13 mouse cellular contexts compared by ENCODE assay signal in the genomic region with DNA sequence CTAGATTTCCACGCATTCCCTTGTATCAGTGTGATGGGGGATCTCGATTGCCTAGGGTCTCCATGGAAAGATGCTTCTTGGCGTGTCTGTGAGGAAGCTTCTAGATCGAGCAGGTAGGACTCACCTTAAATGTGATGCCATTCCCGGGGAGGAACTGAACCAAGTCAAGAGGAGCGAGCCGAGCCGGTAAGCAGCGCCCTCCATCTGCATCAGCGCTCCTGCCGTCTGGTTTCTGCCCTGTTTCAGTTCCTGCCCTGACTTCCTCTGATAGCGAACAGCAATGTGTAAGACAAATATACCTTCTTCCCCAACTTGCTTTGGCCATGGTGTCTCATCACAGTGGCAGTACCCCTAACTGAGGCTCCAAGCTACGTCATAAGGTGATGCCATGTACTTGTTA. TPM values are rescaled to one million over a fixed set of nuclear protein-coding genes. Genes with fewer than 3 reads are reported as not detected.
DNase-seq lines count a peak whose midpoint lies in the region; ATAC-seq and TF ChIP-seq lines count a peak whose summit lies in the region.
"Had no signal": no experiment of that assay in that cellular context is flagged by ENCODE, and none has a peak within 500 bp of the region (broad histone marks: within the 10 kb centered on the region; RNA-seq: fewer than 3 reads in every experiment).

No protein-coding gene starts in this region.

- H3K27me3 ChIP-seq in liver, postnatal 0 days (ENCODE audit: insufficient read depth, low read length), result no peaks in the 10 kb centered on the region
- no peaks in the 10 kb centered on the region; the same call in 1 of the 2 replicates for H3K27me3 ChIP-seq in forebrain, embryonic 14.5 days (replicated peaks; ENCODE audit: control insufficient read depth, insufficient read depth, low read length)
- H3K27me3 ChIP-seq in hindbrain, embryonic 16.5 days (replicated peaks; ENCODE audit: control insufficient read depth, insufficient read depth, low read length), result no peaks in the 10 kb centered on the region; the same call in 1 of the 2 replicates
- 0 out of 2 replicates have a peak, but pooled peaks cover 2% of the 10 kb centered on the region for H3K27me3 ChIP-seq in neural tube, embryonic 15.5 days (replicated peaks)
- H3K27me3 ChIP-seq in lung, postnatal 0 days (replicated peaks; ENCODE audit: insufficient read depth, low read length), result no peaks in the 10 kb centered on the region

- H3K4me3 ChIP-seq in liver, postnatal 0 days (ENCODE audit: low read depth, low read length), result no peak overlapping the region
- H3K4me3 ChIP-seq in forebrain, embryonic 14.5 days (ENCODE audit: low read depth, low read length), result no peak overlapping the region
- peak overlapping the region; percentile 5; the same call in 1 of the 2 replicates for H3K4me3 ChIP-seq in hindbrain, embryonic 16.5 days (ENCODE audit: low read length)
- 0 out of 2 replicates have a peak overlapping the region, but pooled peaks have one; percentile 0 for H3K4me3 ChIP-seq in neural tube, embryonic 15.5 days (replicated peaks)
- no peak overlapping the region for H3K4me3 ChIP-seq in lung, postnatal 0 days (ENCODE audit: low read depth, low read length)
- H3K4me3 ChIP-seq: embryonic facial prominence, embryonic 13.5 days; limb, embryonic 10.5 days had no signal

- H3K27ac ChIP-seq in liver, postnatal 0 days (ENCODE audit: low read depth), result no peak overlapping the region
- H3K27ac ChIP-seq in forebrain, embryonic 14.5 days (ENCODE audit: low read depth, low read length), result peak overlapping the region; percentile 33; the same call in 1 of the 2 replicates
- H3K27ac ChIP-seq in hindbrain, embryonic 16.5 days (ENCODE audit: low read depth, low read length), result no peak overlapping the region
- H3K27ac ChIP-seq in neural tube, embryonic 15.5 days (replicated peaks), result peak overlapping the region; percentile 54
- no peak overlapping the region for H3K27ac ChIP-seq in lung, postnatal 0 days (ENCODE audit: low read length)
- H3K27ac ChIP-seq: embryonic facial prominence, embryonic 13.5 days; limb, embryonic 10.5 days had no signal

- TF ChIP-seq CTCF in liver, postnatal 0 days (IDR thresholded peaks at IDR 0.05; ENCODE audit: low read depth), result peak; percentile 30
- no peak for TF ChIP-seq CTCF in lung, postnatal 0 days (IDR thresholded peaks at IDR 0.05)

- H3K4me2 ChIP-seq in liver, postnatal 0 days (ENCODE audit: low read depth, low read length), result no peak overlapping the region
- H3K4me2 ChIP-seq in forebrain, embryonic 14.5 days (ENCODE audit: low read length), result peak overlapping the region; percentile 29
- peak overlapping the region; percentile 43 for H3K4me2 ChIP-seq in hindbrain, embryonic 16.5 days (ENCODE audit: low read length)
- H3K4me2 ChIP-seq in neural tube, embryonic 15.5 days, result peak overlapping the region; percentile 39
- no peak overlapping the region for H3K4me2 ChIP-seq in lung, postnatal 0 days (replicated peaks; ENCODE audit: low read depth, low read length)
- H3K4me2 ChIP-seq: embryonic facial prominence, embryonic 13.5 days had no signal

- ATAC-seq in liver, postnatal 0 days, result no peak
- no peak for ATAC-seq in forebrain, embryonic 14.5 days
- ATAC-seq in hindbrain, embryonic 16.5 days, result peak; percentile 28; the same call in 1 of the 2 replicates
- no peak; the same call in none of the 2 replicates for ATAC-seq in neural tube, embryonic 15.5 days (ENCODE audit: low FRiP score)
- no peak for ATAC-seq in lung, postnatal 0 days

- TF ChIP-seq EP300 in liver, postnatal 0 days (IDR thresholded peaks at IDR 0.05; ENCODE audit: low read depth), result no peak
- no peak for TF ChIP-seq EP300 in lung, postnatal 0 days (IDR thresholded peaks at IDR 0.05)

- H3K9ac ChIP-seq in liver, postnatal 0 days (replicated peaks), result no peak overlapping the region
- H3K9ac ChIP-seq in forebrain, embryonic 14.5 days (ENCODE audit: low read length), result no peak overlapping the region
- H3K9ac ChIP-seq in hindbrain, embryonic 16.5 days (ENCODE audit: low read depth, low read length), result 0 out of 2 replicates have a peak overlapping the region, but pooled peaks have one; percentile 6
- H3K9ac ChIP-seq in neural tube, embryonic 15.5 days (replicated peaks), result no peak overlapping the region
- H3K9ac ChIP-seq in lung, postnatal 0 days (replicated peaks; ENCODE audit: low read depth), result no peak overlapping the region
- H3K9ac ChIP-seq: embryonic facial prominence, embryonic 13.5 days had no signal

- no peaks in the 10 kb centered on the region for H3K36me3 ChIP-seq in liver, postnatal 0 days (replicated peaks; ENCODE audit: insufficient read depth, low read length)
- no peaks in the 10 kb centered on the region for H3K36me3 ChIP-seq in forebrain, embryonic 14.5 days (ENCODE audit: control insufficient read depth, insufficient read depth, low read length)
- no peaks in the 10 kb centered on the region for H3K36me3 ChIP-seq in hindbrain, embryonic 16.5 days (ENCODE audit: control insufficient read depth, insufficient read depth, low read length)
- no peaks in the 10 kb centered on the region for H3K36me3 ChIP-seq in neural tube, embryonic 15.5 days
- no peaks in the 10 kb centered on the region for H3K36me3 ChIP-seq in lung, postnatal 0 days (ENCODE audit: insufficient read depth, low read length)
- H3K36me3 ChIP-seq: embryonic facial prominence, embryonic 13.5 days; limb, embryonic 10.5 days had no signal

- peaks cover 14% of the 10 kb centered on the region for H3K4me1 ChIP-seq in liver, postnatal 0 days (ENCODE audit: insufficient read depth)
- peaks cover 8% of the 10 kb centered on the region for H3K4me1 ChIP-seq in forebrain, embryonic 14.5 days (ENCODE audit: control insufficient read depth, insufficient read depth, low read length)
- peaks cover 4% of the 10 kb centered on the region for H3K4me1 ChIP-seq in hindbrain, embryonic 16.5 days (ENCODE audit: control insufficient read depth, insufficient read depth, low read depth, low read length)
- H3K4me1 ChIP-seq in neural tube, embryonic 15.5 days, result peaks cover 21% of the 10 kb centered on the region
- 0 out of 2 replicates have a peak, but pooled peaks cover 6% of the 10 kb centered on the region for H3K4me1 ChIP-seq in lung, postnatal 0 days (ENCODE audit: insufficient read depth, low read depth, low read length)

- WGBS in liver, postnatal 0 days (ENCODE audit: insufficient replicate concordance), result 53% methylated on average over 13 of the region's 13 CpGs
- WGBS in forebrain, embryonic 14.5 days, result 53% methylated on average over 13 of the region's 13 CpGs
- 57% methylated on average over 13 of the region's 13 CpGs for WGBS in hindbrain, embryonic 16.5 days
- WGBS in neural tube, embryonic 15.5 days, result 55% methylated on average over 13 of the region's 13 CpGs
- WGBS in lung, postnatal 0 days, result 74% methylated on average over 13 of the region's 13 CpGs

- DNase-seq in liver, postnatal 0 days, result no peak
- DNase-seq in liver, result no peak
- no peak for DNase-seq in forebrain, embryonic 14.5 days (ENCODE audit: low spot score)
- DNase-seq in lung, postnatal 0 days (ENCODE audit: low spot score), result no peak
- no peak for DNase-seq in adrenal gland, adult 18-20 months (ENCODE audit: low spot score in 2 of 2)
- no peak for DNase-seq in left cerebral cortex, postnatal 36 days (ENCODE audit: low spot score in 2 of 2)
- DNase-seq: adrenal gland, adult 8-10 months; cerebellum, postnatal 10 days; heart, postnatal 4 days had no signal

- no peaks in the 10 kb centered on the region for H3K9me3 ChIP-seq in liver, postnatal 0 days (ENCODE audit: low read length)
- H3K9me3 ChIP-seq in forebrain, embryonic 14.5 days (replicated peaks; ENCODE audit: control insufficient read depth, low read length), result no peaks in the 10 kb centered on the region
- no peaks in the 10 kb centered on the region for H3K9me3 ChIP-seq in hindbrain, embryonic 16.5 days (ENCODE audit: control insufficient read depth, low read length)
- H3K9me3 ChIP-seq in neural tube, embryonic 15.5 days (replicated peaks), result no peaks in the 10 kb centered on the region
- no peaks in the 10 kb centered on the region for H3K9me3 ChIP-seq in lung, postnatal 0 days (ENCODE audit: low read length)
- H3K9me3 ChIP-seq: embryonic facial prominence, embryonic 13.5 days; limb, embryonic 10.5 days had no signal

- intact Hi-C loops in left cerebral cortex, postnatal 36 days (cut with DNase I), result no loop called here

RNA-seq across cellular contexts. Expression of a gene that starts 19.9 kb away (rescaled TPM):
- 0.33 and 0.38 TPM in 2 replicates for polyA plus RNA-seq in liver, postnatal 0 days (2015; fragmentation: Nextera tagmentation; extraction: Ambion mirVana)
- polyA plus RNA-seq in forebrain, embryonic 14.5 days (2014; fragmentation: Nextera tagmentation; extraction: Ambion mirVana), result 1.0 and 1.5 TPM in 2 replicates
- 2.0 and 2.1 TPM in 2 replicates for polyA plus RNA-seq in hindbrain, embryonic 16.5 days (2015; fragmentation: Nextera tagmentation; extraction: Ambion mirVana)
- polyA plus RNA-seq in neural tube, embryonic 15.5 days (2015; fragmentation: Nextera tagmentation; extraction: Ambion mirVana), result 1.8 and 3.9 TPM in 2 replicates
- polyA plus RNA-seq in lung, postnatal 0 days (2015; fragmentation: Nextera tagmentation; extraction: Ambion mirVana), result 0.23 and 0.29 TPM in 2 replicates
- under 1 TPM; 0.06 to 0.07 TPM for total RNA-seq in adrenal gland, adult 18-20 months (2021)
- under 1 TPM; 0.09 to 0.10 TPM for total RNA-seq in left cerebral cortex, postnatal 36 days (2021)

RNA-seq across cellular contexts. Expression of a gene that starts 25.6 kb away (rescaled TPM):
- 5.6 and 6.8 TPM in 2 replicates for polyA plus RNA-seq in liver, postnatal 0 days (2015; fragmentation: Nextera tagmentation; extraction: Ambion mirVana)
- polyA plus RNA-seq in forebrain, embryonic 14.5 days (2014; fragmentation: Nextera tagmentation; extraction: Ambion mirVana), result 10.4 and 11.7 TPM in 2 replicates
- 16.7 TPM in 2 replicates for polyA plus RNA-seq in hindbrain, embryonic 16.5 days (2015; fragmentation: Nextera tagmentation; extraction: Ambion mirVana)
- polyA plus RNA-seq in neural tube, embryonic 15.5 days (2015; fragmentation: Nextera tagmentation; extraction: Ambion mirVana), result 17.6 and 17.9 TPM in 2 replicates
- polyA plus RNA-seq in lung, postnatal 0 days (2015; fragmentation: Nextera tagmentation; extraction: Ambion mirVana), result 7.9 and 9.2 TPM in 2 replicates
- 10 to 100 TPM; 14.3 to 17.4 TPM for total RNA-seq in adrenal gland, adult 18-20 months (2021)
- 10 to 100 TPM; 13.6 to 16.2 TPM for total RNA-seq in left cerebral cortex, postnatal 36 days (2021)

Comparison
In these comparisons a context has a peak if more than half of its experiments do, and no peak if none do; other contexts are left out.
1. H3K27ac ChIP-seq: peak in forebrain, embryonic 14.5 days (single experiment) and neural tube, embryonic 15.5 days (single experiment); none in liver, postnatal 0 days (single experiment), hindbrain, embryonic 16.5 days (single experiment) and lung, postnatal 0 days (single experiment).
2. H3K4me2 ChIP-seq: peak in forebrain, embryonic 14.5 days (single experiment), hindbrain, embryonic 16.5 days (single experiment) and neural tube, embryonic 15.5 days (single experiment); none in liver, postnatal 0 days (single experiment) and lung, postnatal 0 days (single experiment).
3. H3K4me3 ChIP-seq: peak in hindbrain, embryonic 16.5 days (single experiment) and neural tube, embryonic 15.5 days (single experiment); none in liver, postnatal 0 days (single experiment), forebrain, embryonic 14.5 days (single experiment) and lung, postnatal 0 days (single experiment).